Mouse (Mus musculus) gastrocnemius, adult 2 months (tissue): ENCODE measurements at regions not wholly inside any gene's neighbourhood (a gene's known extent, or its start where the extent isn't known, plus 50 kb on each side); places are given as distances from the start of the nearest gene placed in this dataset.
A peak's percentile ranks its signal among the peaks of the same experiment; 100 is the strongest.

Experiments used
- DNase-seq: peaks from one replicate; pipeline ENCODE4 v3.0.0; 2022
- H3K27ac ChIP-seq: fragments of 200-600 bp; 2 replicates; pipeline ENCODE4 v1.8.1; 2022; ENCODE audit warnings: mild to moderate bottlenecking
- H3K4me3 ChIP-seq: fragments of 200-600 bp; 2 replicates; pipeline ENCODE4 v1.8.1; 2022; ENCODE audit warnings: mild to moderate bottlenecking, moderate library complexity
- CTCF ChIP-seq: fragments of 200-600 bp; IDR thresholded peaks from 2 replicates; pipeline ENCODE4 v1.8.1; 2022; ENCODE audit warnings: antibody characterized with exemption, mild to moderate bottlenecking, moderate library complexity
- intact Hi-C: fragments of 180-260 bp; cut with DNase I; formaldehyde crosslinking; loops from one replicate; pipeline ENCODE4 v1.15.1; 2025

DNA sequence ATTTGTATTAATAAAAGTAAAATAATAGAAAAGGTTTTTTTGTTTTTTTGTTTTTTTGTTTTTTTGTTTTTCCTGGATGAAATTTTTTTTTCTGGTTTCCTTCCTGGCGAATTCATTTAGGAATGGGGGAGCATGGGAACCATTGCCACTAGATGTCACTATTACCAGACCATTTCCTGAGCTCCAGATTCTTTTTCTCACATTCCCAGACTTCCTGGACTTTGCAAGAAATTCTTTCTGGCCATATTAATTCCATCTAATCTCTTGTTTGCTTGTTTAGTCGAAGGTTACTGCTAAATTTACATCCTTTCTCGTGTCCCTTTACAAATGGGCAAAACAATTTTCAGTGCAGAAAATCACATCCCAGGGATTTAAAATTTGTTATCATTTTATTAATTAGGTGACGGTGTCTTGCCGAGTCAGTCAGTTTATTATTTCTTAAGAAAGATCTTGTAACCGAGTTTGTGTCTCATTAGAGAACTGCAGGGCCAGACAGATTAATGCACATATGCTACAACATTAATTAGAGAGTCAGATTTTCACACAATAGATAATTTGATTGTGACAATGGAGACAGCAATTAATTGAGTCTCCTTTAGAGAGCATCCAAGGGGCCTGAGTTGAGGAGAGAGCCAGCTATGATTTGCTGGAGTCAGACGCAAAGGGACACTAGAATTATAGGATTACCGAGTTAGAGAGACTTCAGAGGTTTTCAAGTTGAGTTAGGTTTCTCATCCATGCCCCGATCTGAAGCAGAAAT lies 1702.5 kb upstream of the Tenm2 start:
- DNase-seq, result no peak
- peak; percentile 8; the same call in 1 of the 2 replicates for TF ChIP-seq CTCF
- H3K27ac ChIP-seq, result no peak overlapping the region
- no peak overlapping the region for H3K4me3 ChIP-seq
- intact Hi-C loops, result no loop called here
